Mouse (Mus musculus) thymus, postnatal 4 days (tissue): Measurements from ENCODE around the gene Hhipl2.
"Not testable (repeated sequence)": the region's sequence is repeated elsewhere in the genome, so short reads cannot be mapped to it uniquely, and the experiment has no call there.

Experiments
- DNase-seq: peaks from one replicate; pipeline ENCODE4 v3.0.0; 2021

Gene Hhipl2

GRCm38 (mm10) chr1:183417873-183418272 is at the start of gene Hhipl2:
Gene Hhipl2 (plus strand): TSS chr1:183418215.
- no peak for DNase-seq

DNA sequence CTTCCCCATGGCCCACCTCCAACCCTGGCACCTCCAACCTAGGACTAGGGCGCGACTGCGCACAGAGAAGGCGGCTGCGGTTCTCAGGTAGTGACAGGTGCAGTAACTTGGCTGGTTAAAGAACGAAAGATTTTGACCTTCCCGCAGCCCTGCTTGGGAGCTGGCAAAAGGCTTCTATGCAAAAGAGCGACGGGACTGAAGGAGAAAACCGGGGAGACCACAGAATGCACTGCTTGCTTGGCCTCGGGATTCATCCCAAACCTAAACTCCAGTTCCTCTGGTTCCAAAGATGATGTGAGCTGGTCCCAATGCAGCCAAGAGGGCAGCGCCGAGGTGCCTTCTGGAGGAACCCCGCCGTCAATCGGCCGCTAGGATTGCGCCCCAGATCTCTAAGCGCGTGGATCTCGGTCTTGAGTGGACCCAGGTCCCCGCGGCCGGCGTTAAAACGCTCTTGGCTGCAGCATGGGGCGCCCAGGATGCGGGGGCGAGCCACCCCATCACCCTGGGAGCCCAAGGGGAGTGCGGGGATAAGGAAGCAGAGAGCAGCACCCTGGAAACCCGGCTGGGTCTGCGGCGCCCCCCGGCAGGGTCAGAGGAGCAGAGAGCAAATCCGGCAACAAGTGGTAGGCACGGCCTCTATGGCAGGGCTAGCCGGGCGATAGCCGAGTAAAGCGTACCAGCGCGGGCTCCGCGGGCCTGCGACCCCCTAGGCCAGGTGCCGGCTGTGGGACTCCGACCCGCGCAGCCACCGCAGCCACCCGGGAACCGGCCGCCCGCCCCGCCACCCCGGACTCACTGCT is 49.2 kb upstream of the Hhipl2 start:
- peak; percentile 36 for DNase-seq

GRCm38 (mm10) chr1:183369427-183370014 is 48.5 kb upstream of the Hhipl2 start, which contains the start of gene Mia3:
Gene Mia3 (minus strand): TSS chr1:183369553.
- DNase-seq, result peak; percentile 97

- no peak for DNase-seq
Measured at GRCm38 (mm10) chr1:183374728-183375127, 43.3 kb upstream of the Hhipl2 start.

DNA sequence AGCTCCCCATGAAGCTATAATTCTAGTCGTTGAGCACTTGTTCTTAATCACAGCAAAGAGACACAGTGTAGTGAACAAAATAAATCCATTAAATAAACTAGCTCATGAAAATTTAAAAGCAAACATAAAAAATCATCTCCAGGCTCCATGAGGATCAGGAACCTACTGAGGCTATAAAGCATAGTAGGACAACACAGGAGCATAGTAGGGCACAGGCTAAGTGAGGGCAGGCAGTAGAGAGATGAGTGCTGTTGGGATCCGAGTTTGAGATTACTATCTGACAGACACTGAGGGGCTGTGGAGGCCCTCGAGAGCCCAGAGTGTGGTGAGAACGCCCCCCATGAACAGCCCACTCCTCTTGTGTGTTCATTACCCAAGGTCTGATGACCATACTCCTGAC is 41.0 kb upstream of the Hhipl2 start:
- DNase-seq, result no peak

DNA sequence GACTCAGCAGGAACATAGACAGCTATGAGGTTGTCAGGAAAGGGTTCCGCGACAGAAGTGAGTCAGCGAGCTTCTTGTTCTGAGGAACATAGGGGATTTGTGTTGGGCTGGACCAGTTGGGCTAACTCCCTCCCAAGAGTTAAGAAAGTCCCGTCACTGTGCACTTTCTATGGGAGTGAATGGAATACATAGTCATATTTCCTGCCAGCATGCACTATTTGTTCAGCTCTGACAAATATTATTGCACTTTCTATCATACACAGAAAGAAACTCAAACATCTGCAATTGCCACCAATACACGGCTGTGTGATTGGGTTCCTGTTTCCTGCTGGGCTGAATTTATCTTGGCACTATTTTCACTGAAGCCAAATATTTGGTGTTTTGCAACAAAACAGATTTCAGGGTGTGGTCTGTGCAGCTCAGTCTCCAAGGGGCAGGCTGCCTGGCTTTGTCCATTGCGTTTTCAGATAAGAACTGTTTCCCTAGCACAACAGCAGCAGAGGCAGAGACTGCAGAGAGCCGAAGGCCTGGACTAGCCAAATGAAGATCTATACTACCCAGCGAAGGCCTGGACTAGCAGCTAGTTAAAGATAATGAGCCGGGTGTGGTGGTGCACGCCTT is 39.6 kb upstream of the Hhipl2 start:
- no peak for DNase-seq

DNA sequence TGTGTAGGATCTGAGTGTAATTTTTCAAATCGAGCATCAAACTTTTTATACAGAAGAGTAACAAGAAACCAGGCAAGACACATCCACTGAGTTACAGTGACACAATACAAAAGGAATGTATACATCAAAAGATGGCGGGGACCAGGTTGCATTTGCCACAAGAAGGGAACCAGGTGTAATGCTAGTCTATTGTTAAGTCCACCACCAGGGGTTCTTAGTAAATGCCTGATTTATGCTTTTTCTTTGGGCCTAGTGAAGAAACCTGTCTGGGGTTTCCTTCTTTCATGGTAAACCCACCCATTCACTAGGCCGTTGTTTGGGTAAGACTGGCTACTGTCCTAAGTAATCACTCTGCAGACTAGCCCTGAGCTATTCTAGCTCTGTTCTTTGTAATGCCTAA is 38.6 kb upstream of the Hhipl2 start:
- DNase-seq, result not testable (repeated sequence)

DNA sequence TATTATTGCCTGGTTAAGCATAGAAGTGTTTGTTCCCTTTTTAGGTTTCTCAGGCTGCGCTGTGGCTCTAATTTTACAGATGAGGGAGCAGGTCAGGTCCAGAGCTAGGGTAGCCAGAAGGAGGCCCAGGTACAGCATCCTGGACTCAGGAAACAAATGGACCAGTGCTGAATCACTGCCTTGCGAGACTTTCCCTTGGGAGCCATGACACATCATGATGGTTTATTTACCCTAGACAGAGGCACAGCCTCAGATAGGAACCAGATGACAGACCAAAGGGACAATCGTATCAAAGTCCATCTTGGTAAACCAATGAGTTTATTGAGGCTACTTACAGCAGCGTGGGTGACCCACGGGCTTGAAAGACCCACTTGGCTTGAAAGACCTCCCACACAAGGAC is 36.2 kb upstream of the Hhipl2 start:
- no peak for DNase-seq

- DNase-seq, result no peak
Measured at GRCm38 (mm10) chr1:183382621-183383020, 35.4 kb upstream of the Hhipl2 start.

GRCm38 (mm10) chr1:183387421-183387820 is 30.6 kb upstream of the Hhipl2 start:
- DNase-seq, result not testable (repeated sequence)

- DNase-seq, result peak; percentile 95
Measured at GRCm38 (mm10) chr1:183388426-183389406, 29.3 kb upstream of the Hhipl2 start, which contains the start of gene Taf1a. Gene Taf1a (plus strand): TSS chr1:183388981.

DNA sequence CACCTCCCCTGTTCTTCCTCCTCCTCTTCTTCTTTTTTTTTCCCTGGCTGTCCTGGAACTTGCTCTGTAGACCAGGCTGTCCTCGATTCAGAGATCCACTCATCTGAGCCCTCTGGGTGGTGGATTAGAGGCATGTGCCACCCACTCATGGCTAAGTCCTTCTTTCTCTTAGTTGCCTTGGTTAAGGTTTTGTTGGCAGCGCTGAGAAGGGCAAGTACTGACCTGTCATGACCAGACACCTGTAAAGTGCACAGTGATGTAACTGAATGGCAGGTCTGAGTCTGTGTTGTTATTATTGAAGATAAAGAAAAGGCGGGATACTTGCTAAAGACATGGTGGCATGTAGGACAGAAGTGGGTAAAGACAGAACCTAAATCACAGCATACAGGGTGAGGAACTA is 14.6 kb upstream of the Hhipl2 start:
- DNase-seq, result no peak

GRCm38 (mm10) chr1:183414081-183414727 is 3.8 kb upstream of the Hhipl2 start:
- DNase-seq, result no peak

GRCm38 (mm10) chr1:183419741-183420140 is 1.7 kb downstream of the Hhipl2 start:
- no peak for DNase-seq

DNA sequence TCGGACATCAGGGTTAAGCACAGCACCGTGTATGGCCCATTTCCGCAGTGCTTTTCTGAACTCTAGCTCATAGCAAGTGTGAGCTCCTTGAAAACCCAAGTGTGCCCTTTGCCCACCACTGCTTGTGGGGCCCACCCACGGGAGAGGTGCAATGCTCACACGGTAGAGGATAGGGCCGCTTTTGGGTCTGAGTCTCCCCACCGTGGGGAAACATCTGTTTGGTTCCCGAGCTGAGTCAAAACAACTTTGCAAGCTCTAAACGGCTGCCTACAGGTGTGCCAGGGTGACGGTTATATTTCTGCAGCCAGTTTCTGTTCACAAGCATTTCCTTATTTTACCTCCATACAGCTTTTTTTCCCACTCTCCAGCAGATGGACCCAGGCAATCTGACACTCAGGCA is 2.3 kb downstream of the Hhipl2 start:
- DNase-seq, result peak; percentile 67

GRCm38 (mm10) chr1:183424100-183424499 is 6.1 kb downstream of the Hhipl2 start:
- no peak for DNase-seq

DNA sequence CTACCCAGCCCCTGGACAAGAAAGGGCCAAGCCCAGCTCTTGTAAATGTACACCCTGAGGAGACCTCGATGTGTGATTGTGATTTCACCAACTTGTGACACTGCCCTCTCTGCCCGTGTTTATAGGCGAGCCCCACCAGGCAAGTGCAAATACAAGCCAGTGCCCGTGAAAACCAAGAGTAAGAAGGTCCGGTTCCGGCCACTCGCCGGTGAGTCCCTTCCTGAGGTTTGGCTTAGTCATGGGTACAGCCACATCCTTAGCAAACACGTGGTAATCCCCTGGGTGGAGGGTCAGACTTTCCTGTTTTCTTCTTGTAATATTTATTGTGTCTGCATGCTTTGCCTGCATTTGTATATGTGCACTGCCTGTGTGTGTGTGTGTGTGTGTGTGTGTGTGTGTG is 16.9 kb downstream of the Hhipl2 start:
- DNase-seq, result no peak

DNA sequence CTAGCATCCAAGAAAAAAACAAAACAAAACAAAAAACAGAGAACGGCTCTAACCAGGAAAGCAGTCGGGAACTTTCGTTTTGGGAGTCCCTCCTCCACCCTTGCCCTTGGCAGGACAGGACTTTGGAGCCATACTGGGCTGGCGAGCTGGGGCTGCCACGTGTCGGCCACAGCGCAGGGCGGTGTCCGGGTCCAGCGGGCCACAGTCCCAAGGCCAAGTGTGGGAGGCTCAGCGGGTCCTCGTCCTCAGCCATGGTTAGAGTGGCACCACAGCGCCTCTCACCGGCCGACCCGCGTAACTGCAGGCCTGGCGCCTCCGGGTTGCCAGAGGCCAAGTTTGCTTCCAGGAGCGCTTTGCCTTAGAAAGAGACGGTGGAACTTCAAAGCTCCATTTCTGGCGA is 21.0 kb downstream of the Hhipl2 start:
- peak; percentile 88 for DNase-seq

DNA sequence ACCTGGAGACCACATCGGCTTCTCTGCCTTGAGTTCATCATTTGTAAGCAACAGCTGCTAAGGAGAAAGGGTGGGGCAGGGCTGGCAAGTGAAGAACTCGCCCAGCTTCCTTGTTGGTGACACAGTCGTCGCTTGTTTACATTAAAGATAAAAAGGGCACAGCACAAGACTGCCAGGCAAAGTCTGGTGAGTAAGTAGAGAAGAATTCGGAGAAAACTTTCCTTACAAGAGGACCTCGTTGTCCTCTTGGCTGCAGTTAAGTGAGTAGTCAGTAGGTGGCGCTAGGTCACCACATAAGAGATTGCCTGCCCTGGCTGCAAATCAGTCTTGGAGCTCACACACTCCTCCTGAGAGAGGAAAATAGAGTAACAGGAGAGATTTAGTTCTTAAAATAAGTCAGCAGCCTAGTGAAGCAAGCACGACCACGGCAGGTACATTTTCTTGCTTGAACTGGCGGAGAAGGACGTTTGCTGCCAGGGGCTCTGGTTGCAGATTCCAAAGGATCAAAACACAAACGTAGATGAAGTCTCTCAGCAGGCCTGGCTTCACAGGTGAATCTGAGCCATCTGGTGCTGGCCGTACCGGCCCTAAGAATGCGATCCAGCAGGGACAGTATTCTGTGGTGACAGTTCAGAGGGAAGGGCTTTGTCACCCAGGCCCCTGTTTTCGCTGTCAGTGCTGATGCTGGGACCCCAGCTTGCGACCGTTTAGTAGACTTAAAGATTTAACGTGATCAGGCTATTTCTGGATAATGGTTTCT is 24.2 kb downstream of the Hhipl2 start:
- peak; percentile 85 for DNase-seq

GRCm38 (mm10) chr1:183453066-183453465 is 35.1 kb downstream of the Hhipl2 start:
- no peak for DNase-seq
